Mouse (Mus musculus): Measurements from ENCODE around the gene Cbx1.

DNA sequence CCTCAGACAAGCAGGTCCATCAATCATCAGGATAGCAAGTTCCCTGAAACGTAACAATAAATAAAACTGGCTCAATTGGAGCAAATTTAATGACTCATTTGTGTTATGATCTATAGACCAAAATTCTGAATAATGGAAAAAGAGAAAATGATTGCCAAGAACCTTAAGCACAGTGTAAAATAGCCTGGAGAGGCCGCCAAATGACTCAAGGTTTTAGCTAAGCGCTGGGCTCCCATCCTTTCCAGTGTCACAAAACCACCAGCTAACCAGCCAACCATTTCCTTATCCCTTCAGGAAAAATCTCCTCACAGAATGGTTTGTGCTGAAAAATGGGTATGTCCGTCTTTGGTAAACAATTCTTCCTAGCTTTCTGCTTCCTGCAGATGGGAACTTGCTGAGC, 45.0 kb upstream of the Cbx1 start:
- TF ChIP-seq GATA1 (IDR thresholded peaks at IDR 0.05; ENCODE audit: borderline replicate concordance, low read length) (no peak), FLI1 (IDR thresholded peaks at IDR 0.05; ENCODE audit: low read length) (no peak)
